Mouse (Mus musculus) G1E (cell line): ENCODE results near the gene Enah. TPM values are rescaled to one million over a fixed set of nuclear protein-coding genes. Genes with fewer than 3 reads are reported as not detected.

Experiments used
- ATAC-seq: 2 replicates; pipeline ENCODE4 v1.8.0; 2016; ENCODE audit warnings: mild to moderate bottlenecking; ENCODE audit not compliant: insufficient number of reproducible peaks, poor library complexity, low FRiP score, severe bottlenecking; ENCODE audit errors: extremely low read depth
- DNase-seq: peaks from one replicate; pipeline ENCODE4 v3.0.0; 2012; ENCODE audit warnings: low spot score
- H3K27me3 ChIP-seq: 2 replicates; pipeline ENCODE4 v1.6.1; 2012; ENCODE audit warnings: mild to moderate bottlenecking, low read length, inconsistent platforms; ENCODE audit not compliant: insufficient read depth
- H3K36me3 ChIP-seq: replicated peaks from 2 replicates; pipeline ENCODE3; 2012; ENCODE audit warnings: mild to moderate bottlenecking, inconsistent platforms
- H3K4me1 ChIP-seq: 2 replicates; pipeline ENCODE4 v1.6.1; 2012; ENCODE audit warnings: low read depth, low read length, inconsistent platforms, mixed read lengths; ENCODE audit not compliant: insufficient read depth
- H3K4me3 ChIP-seq: 2 replicates; pipeline ENCODE4 v1.5.1; 2012; ENCODE audit warnings: low read depth, mild to moderate bottlenecking, inconsistent platforms, low read length, moderate library complexity, mixed read lengths
- H3K9me3 ChIP-seq: replicated peaks from 2 replicates; pipeline ENCODE4 v1.6.1; 2012; ENCODE audit warnings: inconsistent platforms
- CTCF ChIP-seq: IDR thresholded peaks from 2 replicates; pipeline ENCODE4 v1.5.1; 2012; ENCODE audit warnings: low read depth, low read length, inconsistent platforms, mixed read lengths
- GATA1 ChIP-seq: IDR thresholded peaks from 2 replicates; pipeline ENCODE4 v1.6.1; 2012; ENCODE audit warnings: borderline replicate concordance, low read length, inconsistent platforms, mixed read lengths
- GATA2 ChIP-seq: IDR thresholded peaks from 2 replicates; pipeline ENCODE4 v1.6.1; 2012; ENCODE audit warnings: low read depth, low read length, inconsistent platforms, borderline replicate concordance
- POLR2AphosphoS5 ChIP-seq: IDR thresholded peaks from 2 replicates; pipeline ENCODE4 v1.6.1; 2012; ENCODE audit warnings: low read depth, low read length, inconsistent platforms; ENCODE audit not compliant: insufficient replicate concordance
- TAL1 ChIP-seq: conservative IDR thresholded peaks from 2 replicates; pipeline ENCODE4 v1.6.1; 2012; ENCODE audit warnings: low read depth, low read length, inconsistent platforms, mixed read lengths
- polyA plus RNA-seq: library from polyadenylated mRNA; stranded (reverse); fragments of >175 nt; gene quantifications from 2 replicates; pipeline ENCODE4 v1.2.3, GENCODE M21; 2012
- total RNA-seq, 2 experiments: library from RNA; stranded (forward) in 1 of 2; stranded (reverse) in 1 of 2; fragments of 200-1000 nt in 1 of 2; fragments of >200 nt in 1 of 2; fragmentation: Nextera tagmentation in 1 of 2; gene quantifications; 2 replicates each; pipeline ENCODE4 v1.2.3; 2014 to 2017

The Enah gene
- total and polyA plus RNA-seq, 3 experiments = 0.87 TPM; not detected in 2

GRCm38 (mm10) chr1:181847396-181847795, 172.4 kb downstream of the Enah start:
- no peaks in the 10 kb centered on the region for H3K9me3 ChIP-seq
- ATAC-seq (no peak), DNase-seq (no peak)
- peaks cover 6% of the 10 kb centered on the region; the same call in 1 of the 2 replicates for H3K27me3 ChIP-seq
- H3K4me3 ChIP-seq = no peak overlapping the region
- H3K4me1 ChIP-seq = peaks cover 30% of the 10 kb centered on the region
- TF ChIP-seq CTCF (no peak), GATA1 (no peak), TAL1 (no peak), POLR2AphosphoS5 (no peak), GATA2 (no peak)
- no peaks in the 10 kb centered on the region for H3K36me3 ChIP-seq

Other genes starting within 250 kb of the Enah start
- gene Lbr, start 176.9 kb downstream of the Enah start, total RNA-seq (2014; fragmentation: Nextera tagmentation) = 191 and 239 TPM in 2 replicates
- gene Lbr, start 176.9 kb downstream of the Enah start, total RNA-seq (2017) = 244 and 265 TPM in 2 replicates
- gene Lbr, start 176.9 kb downstream of the Enah start, polyA plus RNA-seq = 85.4 and 87.9 TPM in 2 replicates
- 54.2 and 59.0 TPM in 2 replicates for gene Srp9, start 104.7 kb upstream of the Enah start, total RNA-seq (2014; fragmentation: Nextera tagmentation)
- gene Srp9, start 104.7 kb upstream of the Enah start, total RNA-seq (2017) = 133 and 134 TPM in 2 replicates
- gene Srp9, start 104.7 kb upstream of the Enah start, polyA plus RNA-seq = 35.5 and 37.8 TPM in 2 replicates
- not detected in 2 replicates for gene Vmn1r1, start 144.5 kb upstream of the Enah start, total RNA-seq (2014; fragmentation: Nextera tagmentation)
- 0.06 and 0.22 TPM in 2 replicates for gene Vmn1r1, start 144.5 kb upstream of the Enah start, total RNA-seq (2017)
- gene Vmn1r1, start 144.5 kb upstream of the Enah start, polyA plus RNA-seq = not detected in 2 replicates